Mouse (Mus musculus) liver, embryonic 12.5 days (tissue): ENCODE data around the gene Foxp1. TPM values are rescaled to one million over a fixed set of nuclear protein-coding genes. Genes with fewer than 3 reads are reported as not detected.
A peak's percentile ranks its signal among the peaks of the same experiment; 100 is the strongest.

Experiments used
- ATAC-seq: fragments of 200-750 bp; cut with Nextera tagmentation; 2 replicates; pipeline ENCODE4 v1.8.0; 2017; ENCODE audit warnings: moderate number of reproducible peaks, mild to moderate bottlenecking, moderate library complexity
- H3K27ac ChIP-seq: fragments of 300-500 bp; sonication (generic); 2 replicates; pipeline ENCODE4 v1.5.1; 2016; ENCODE audit warnings: mild to moderate bottlenecking
- H3K27me3 ChIP-seq: fragments of 300-500 bp; sonication (generic); replicated peaks from 2 replicates; pipeline ENCODE4 v1.6.1; 2016; ENCODE audit warnings: mild to moderate bottlenecking, moderate library complexity
- H3K36me3 ChIP-seq: fragments of 300-500 bp; sonication (generic); 2 replicates; pipeline ENCODE4 v1.6.1; 2016; ENCODE audit warnings: mild to moderate bottlenecking, moderate library complexity
- H3K4me1 ChIP-seq: fragments of 300-500 bp; sonication (generic); 2 replicates; pipeline ENCODE4 v1.6.1; 2016
- H3K4me2 ChIP-seq: fragments of 300-500 bp; sonication (generic); 2 replicates; pipeline ENCODE4 v1.6.1; 2016; ENCODE audit warnings: mild to moderate bottlenecking, moderate library complexity
- H3K4me3 ChIP-seq: fragments of 300-500 bp; sonication (generic); 2 replicates; pipeline ENCODE4 v1.5.1; 2016; ENCODE audit warnings: mild to moderate bottlenecking, moderate library complexity
- H3K9ac ChIP-seq: fragments of 300-500 bp; sonication (generic); 2 replicates; pipeline ENCODE4 v1.6.1; 2016; ENCODE audit warnings: mild to moderate bottlenecking, moderate library complexity
- H3K9me3 ChIP-seq: fragments of 300-500 bp; sonication (generic); replicated peaks from 2 replicates; pipeline ENCODE4 v1.6.1; 2016; ENCODE audit warnings: mild to moderate bottlenecking, moderate library complexity
- WGBS: fragments of 180-500 bp; shearing (Covaris S2); methylation state at CpG from one replicate; pipeline ENCODE4 v1.1.7; 2016; ENCODE audit not compliant: insufficient replicate concordance; 5-methylcytosine and 5-hydroxymethylcytosine counted together
- polyA plus RNA-seq: library from polyadenylated mRNA; unstranded; fragments of >200 nt; fragmentation: Nextera tagmentation; extraction: Ambion mirVana; gene quantifications from 2 replicates; pipeline ENCODE4 v1.2.1, GENCODE M21; 2016

Foxp1 gene
- polyA plus RNA-seq, 1 experiment from 2014 or later: 25.5 TPM

- ATAC-seq: no peak
- H3K27ac ChIP-seq: no peak overlapping the region
- no peak overlapping the region for H3K4me3 ChIP-seq
- 48% methylated on average over 6 of the region's 6 CpGs for WGBS
- H3K9me3 ChIP-seq: no peaks in the 10 kb centered on the region
- no peaks in the 10 kb centered on the region for H3K27me3 ChIP-seq
- H3K4me1 ChIP-seq: peaks cover 18% of the 10 kb centered on the region
- 0 out of 2 replicates have a peak, but pooled peaks cover 5% of the 10 kb centered on the region for H3K36me3 ChIP-seq
- H3K4me2 ChIP-seq: no peak overlapping the region
- no peak overlapping the region for H3K9ac ChIP-seq
These were observed 158.0 kb downstream of the Foxp1 start for GRCm38 (mm10) chr6:99364545-99364944.

GRCm38 (mm10) chr6:99360581-99360980, 161.9 kb downstream of the Foxp1 start:
- Histone ChIP-seq H3K4me3 (no peak overlapping the region), H3K9ac (no peak overlapping the region), H3K4me1 (peaks cover 18% of the 10 kb centered on the region), H3K27me3 (no peaks in the 10 kb centered on the region), H3K27ac (no peak overlapping the region), H3K36me3 (no peaks in the 10 kb centered on the region), H3K4me2 (no peak overlapping the region), H3K9me3 (no peaks in the 10 kb centered on the region)
- ATAC-seq: no peak
- WGBS: 81% methylated on average over 4 of the region's 4 CpGs

- no peak for ATAC-seq
- no peak overlapping the region for H3K27ac ChIP-seq
These were observed 162.6 kb downstream of the Foxp1 start for GRCm38 (mm10) chr6:99359765-99360499.

GRCm38 (mm10) chr6:99359036-99359698, 163.4 kb downstream of the Foxp1 start:
- H3K4me2 ChIP-seq: no peak overlapping the region
- no peak overlapping the region for H3K9ac ChIP-seq
- no peaks in the 10 kb centered on the region for H3K9me3 ChIP-seq
- peaks cover 18% of the 10 kb centered on the region for H3K4me1 ChIP-seq
- H3K27me3 ChIP-seq: no peaks in the 10 kb centered on the region
- 50% methylated on average over 9 of the region's 9 CpGs for WGBS
- ATAC-seq: no peak
- no peaks in the 10 kb centered on the region for H3K36me3 ChIP-seq
- H3K27ac ChIP-seq: peak overlapping the region; percentile 56; the same call in 1 of the 2 replicates
- no peak overlapping the region for H3K4me3 ChIP-seq

More at GRCm38 (mm10) chr6:99359765-99360499, 162.6 kb downstream of the Foxp1 start:
- Histone ChIP-seq H3K36me3 (no peaks in the 10 kb centered on the region), H3K4me3 (no peak overlapping the region), H3K27me3 (no peaks in the 10 kb centered on the region), H3K9ac (no peak overlapping the region), H3K4me2 (no peak overlapping the region), H3K4me1 (peaks cover 18% of the 10 kb centered on the region), H3K9me3 (no peaks in the 10 kb centered on the region)
- 58% methylated on average over 6 of the region's 6 CpGs for WGBS

GRCm38 (mm10) chr6:99357931-99358330, 164.6 kb downstream of the Foxp1 start:
- Histone ChIP-seq H3K4me3 (no peak overlapping the region), H3K9me3 (no peaks in the 10 kb centered on the region), H3K27me3 (no peaks in the 10 kb centered on the region), H3K36me3 (no peaks in the 10 kb centered on the region), H3K4me2 (no peak overlapping the region), H3K9ac (no peak overlapping the region), H3K27ac (no peak overlapping the region), H3K4me1 (peaks cover 18% of the 10 kb centered on the region)
- WGBS: 52% methylated on average over 2 of the region's 2 CpGs
- no peak for ATAC-seq

- no peaks in the 10 kb centered on the region for H3K36me3 ChIP-seq
- H3K9me3 ChIP-seq: no peaks in the 10 kb centered on the region
- no peaks in the 10 kb centered on the region for H3K27me3 ChIP-seq
- H3K9ac ChIP-seq: no peak overlapping the region
- WGBS: 63% methylated on average over 2 of the region's 2 CpGs
- H3K4me3 ChIP-seq: no peak overlapping the region
- no peak overlapping the region for H3K27ac ChIP-seq
- no peak for ATAC-seq
- H3K4me2 ChIP-seq: no peak overlapping the region
- H3K4me1 ChIP-seq: peaks cover 23% of the 10 kb centered on the region
These were observed 168.2 kb downstream of the Foxp1 start for GRCm38 (mm10) chr6:99354338-99354737.

- ATAC-seq: no peak
- 57% methylated on average over 2 of the region's 2 CpGs for WGBS
- Histone ChIP-seq H3K9ac (no peak overlapping the region), H3K36me3 (no peaks in the 10 kb centered on the region), H3K9me3 (no peaks in the 10 kb centered on the region), H3K27ac (no peak overlapping the region), H3K4me2 (no peak overlapping the region), H3K27me3 (no peaks in the 10 kb centered on the region), H3K4me3 (no peak overlapping the region), H3K4me1 (peaks cover 14% of the 10 kb centered on the region)
These were observed 169.1 kb downstream of the Foxp1 start for GRCm38 (mm10) chr6:99353441-99353840.

GRCm38 (mm10) chr6:99350566-99350965, 172.0 kb downstream of the Foxp1 start:
- Histone ChIP-seq H3K9ac (no peak overlapping the region), H3K4me3 (no peak overlapping the region), H3K9me3 (no peaks in the 10 kb centered on the region), H3K27me3 (no peaks in the 10 kb centered on the region), H3K27ac (no peak overlapping the region), H3K36me3 (no peaks in the 10 kb centered on the region), H3K4me2 (peak overlapping the region; percentile 22; the same call in 1 of the 2 replicates), H3K4me1 (peaks cover 14% of the 10 kb centered on the region)
- 59% methylated on average over 3 of the region's 3 CpGs for WGBS
- ATAC-seq: 0 out of 2 replicates have a peak, but pooled peaks have one; percentile 21

- no peak overlapping the region for H3K9ac ChIP-seq
- peak overlapping the region; percentile 22; the same call in 1 of the 2 replicates for H3K4me2 ChIP-seq
- H3K4me3 ChIP-seq: no peak overlapping the region
- WGBS: 44% methylated on average over 5 of the region's 5 CpGs
- peak; percentile 60; the same call in 1 of the 2 replicates for ATAC-seq
- H3K27ac ChIP-seq: no peak overlapping the region
- no peaks in the 10 kb centered on the region for H3K27me3 ChIP-seq
- no peaks in the 10 kb centered on the region for H3K36me3 ChIP-seq
- H3K4me1 ChIP-seq: peaks cover 14% of the 10 kb centered on the region
- H3K9me3 ChIP-seq: no peaks in the 10 kb centered on the region
These were observed 172.4 kb downstream of the Foxp1 start for GRCm38 (mm10) chr6:99350156-99350555.

- Histone ChIP-seq H3K27me3 (no peaks in the 10 kb centered on the region), H3K36me3 (no peaks in the 10 kb centered on the region), H3K4me2 (no peak overlapping the region), H3K4me1 (peaks cover 14% of the 10 kb centered on the region), H3K27ac (no peak overlapping the region), H3K9me3 (no peaks in the 10 kb centered on the region), H3K4me3 (no peak overlapping the region), H3K9ac (no peak overlapping the region)
- WGBS: 77% methylated on average over 10 of the region's 10 CpGs
- no peak for ATAC-seq
These were observed 174.7 kb downstream of the Foxp1 start for GRCm38 (mm10) chr6:99347836-99348235.

- 86% methylated on average over 7 of the region's 7 CpGs for WGBS
- H3K9me3 ChIP-seq: no peaks in the 10 kb centered on the region
- no peak overlapping the region for H3K4me3 ChIP-seq
- no peaks in the 10 kb centered on the region for H3K36me3 ChIP-seq
- no peak overlapping the region for H3K4me2 ChIP-seq
- no peak overlapping the region for H3K27ac ChIP-seq
- H3K4me1 ChIP-seq: peaks cover 5% of the 10 kb centered on the region
- no peaks in the 10 kb centered on the region for H3K27me3 ChIP-seq
- no peak for ATAC-seq
- H3K9ac ChIP-seq: no peak overlapping the region
These were observed 177.6 kb downstream of the Foxp1 start for GRCm38 (mm10) chr6:99344966-99345365.

GRCm38 (mm10) chr6:99344357-99344756, 178.2 kb downstream of the Foxp1 start:
- Histone ChIP-seq H3K36me3 (no peaks in the 10 kb centered on the region), H3K27me3 (no peaks in the 10 kb centered on the region), H3K4me2 (no peak overlapping the region), H3K9me3 (no peaks in the 10 kb centered on the region), H3K27ac (no peak overlapping the region), H3K4me3 (no peak overlapping the region), H3K4me1 (peaks cover 2% of the 10 kb centered on the region; the same call in 1 of the 2 replicates), H3K9ac (no peak overlapping the region)
- no peak for ATAC-seq
- WGBS: 92% methylated on average over 3 of the region's 3 CpGs
